Mouse (Mus musculus) limb, embryonic 14.5 days (tissue): ENCODE results near the gene Metrnl. TPM values are rescaled to one million over a fixed set of nuclear protein-coding genes. Genes with fewer than 3 reads are reported as not detected.

ENCODE experiments used
- ATAC-seq: fragments of 200-750 bp; cut with Nextera tagmentation; 2 replicates; pipeline ENCODE4 v1.8.0; 2017; ENCODE audit warnings: low read depth, moderate number of reproducible peaks, moderate TSS enrichment; ENCODE audit not compliant: low FRiP score
- DNase-seq: peaks from one replicate; pipeline ENCODE4 v3.0.0-alpha.2; 2015; ENCODE audit warnings: low spot score
- H3K27ac ChIP-seq: fragments of 300-500 bp; sonication (generic); replicated peaks from 2 replicates; pipeline ENCODE4 v1.5.1; 2014; ENCODE audit warnings: low read depth, mild to moderate bottlenecking, low read length, moderate library complexity, mixed read lengths
- H3K27me3 ChIP-seq: fragments of 300-500 bp; sonication (generic); 2 replicates; pipeline ENCODE4 v1.6.1; 2014; ENCODE audit warnings: low read length, mixed read lengths; ENCODE audit not compliant: control insufficient read depth, insufficient read depth
- H3K36me3 ChIP-seq: fragments of 300-500 bp; sonication (generic); 2 replicates; pipeline ENCODE4 v1.6.1; 2014; ENCODE audit warnings: mild to moderate bottlenecking, low read length, moderate library complexity, mixed read lengths; ENCODE audit not compliant: control insufficient read depth, insufficient read depth
- H3K4me1 ChIP-seq: fragments of 300-500 bp; sonication (generic); 2 replicates; pipeline ENCODE4 v1.6.1; 2014; ENCODE audit warnings: antibody characterized with exemption, low read length, mixed read lengths; ENCODE audit not compliant: control insufficient read depth, insufficient read depth
- H3K4me2 ChIP-seq: fragments of 300-500 bp; sonication (generic); replicated peaks from 2 replicates; pipeline ENCODE4 v1.6.1; 2014; ENCODE audit warnings: low read depth, mild to moderate bottlenecking, low read length, moderate library complexity; ENCODE audit not compliant: severe bottlenecking
- H3K4me3 ChIP-seq: fragments of 300-500 bp; sonication (generic); replicated peaks from 2 replicates; pipeline ENCODE4 v1.5.1; 2014; ENCODE audit warnings: low read length
- H3K9ac ChIP-seq: fragments of 300-500 bp; sonication (generic); 2 replicates; pipeline ENCODE4 v1.6.1; 2014; ENCODE audit warnings: mild to moderate bottlenecking, low read depth, low read length, moderate library complexity; ENCODE audit not compliant: severe bottlenecking
- H3K9me3 ChIP-seq: fragments of 300-500 bp; sonication (generic); 2 replicates; pipeline ENCODE4 v1.6.1; 2016; ENCODE audit warnings: low read length; ENCODE audit not compliant: control insufficient read depth
- POLR2A ChIP-seq: fragments of 200-500 bp; IDR thresholded peaks from 2 replicates; pipeline ENCODE4 v1.8.0; 2012; ENCODE audit warnings: inconsistent platforms, mild to moderate bottlenecking, moderate library complexity, borderline replicate concordance; ENCODE audit not compliant: insufficient read depth, insufficient read length; ENCODE audit errors: extremely low read depth
- WGBS: fragments of 180-500 bp; shearing (Covaris S2); extraction: QIAGEN DNeasy Blood & Tissue Kit; methylation state at CpG from one replicate; pipeline ENCODE4 v1.1.7; 2014; 5-methylcytosine and 5-hydroxymethylcytosine counted together
- polyA plus RNA-seq, 2 experiments: library from polyadenylated mRNA; depleted of rRNA in 1 of 2; stranded (reverse) in 1 of 2; unstranded in 1 of 2; fragments of >200 nt; fragmentation: Nextera tagmentation in 1 of 2; extraction: Ambion mirVana in 1 of 2; gene quantifications; 2 replicates each; pipeline versions ENCODE4 v1.2.1 to v1.2.3; 2012 to 2014

Metrnl gene
- polyA plus RNA-seq, 2 experiments: 33.0 to 47.9 TPM

DNA sequence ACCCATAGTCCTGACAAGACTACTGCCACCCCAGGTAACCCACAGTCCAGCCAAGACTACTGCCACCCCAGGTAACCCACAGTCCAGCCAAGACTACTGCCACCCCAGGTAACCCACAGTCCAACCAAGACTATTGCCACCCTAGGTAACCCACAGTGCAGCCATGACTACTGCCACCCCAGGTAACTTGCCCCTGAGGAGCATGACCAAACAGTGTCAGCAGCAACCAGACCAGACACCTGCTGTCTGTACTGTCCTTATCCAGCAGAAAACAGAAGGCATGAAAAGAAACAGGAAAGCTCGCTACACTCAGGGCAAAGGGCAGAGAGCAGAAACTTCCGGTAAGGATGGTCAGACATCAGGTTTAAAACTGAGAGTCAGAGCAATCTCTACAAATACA lies 40.2 kb upstream of the Metrnl start:
- H3K36me3 ChIP-seq: peaks cover 6% of the 10 kb centered on the region; the same call in 1 of the 2 replicates
- WGBS: 88% methylated on average over 2 of the region's 2 CpGs
- DNase-seq (no peak), ATAC-seq (no peak)
- TF ChIP-seq POLR2A: no peak
- no peak overlapping the region for H3K4me2 ChIP-seq
- H3K27ac ChIP-seq: no peak overlapping the region
- H3K4me3 ChIP-seq: no peak overlapping the region
- H3K27me3 ChIP-seq: no peaks in the 10 kb centered on the region
- H3K9me3 ChIP-seq: no peaks in the 10 kb centered on the region
- no peak overlapping the region for H3K9ac ChIP-seq
- no peaks in the 10 kb centered on the region for H3K4me1 ChIP-seq

DNA sequence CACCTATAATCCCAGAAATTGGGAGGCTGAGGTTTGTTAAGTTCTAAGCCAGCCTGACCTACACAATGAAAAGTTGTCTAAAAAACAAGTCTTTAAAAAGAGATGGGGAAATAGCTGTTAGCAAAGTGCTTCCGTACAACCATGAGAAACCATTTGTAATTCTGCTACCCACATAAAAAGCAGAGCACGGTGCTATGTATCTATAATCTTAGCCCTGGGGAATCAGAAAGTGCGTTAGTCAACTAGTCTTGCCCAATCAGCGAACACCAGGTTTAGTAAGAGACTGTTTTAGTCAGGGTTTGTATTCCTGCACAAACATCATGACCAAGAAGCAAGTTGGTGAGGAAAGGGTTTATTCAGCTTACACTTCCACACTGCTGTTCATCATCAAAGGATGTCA lies 33.8 kb upstream of the Metrnl start:
- Histone ChIP-seq H3K9ac (no peak overlapping the region), H3K9me3 (no peaks in the 10 kb centered on the region), H3K36me3 (peaks cover 9% of the 10 kb centered on the region; the same call in 1 of the 2 replicates), H3K27me3 (no peaks in the 10 kb centered on the region), H3K4me3 (no peak overlapping the region), H3K4me2 (no peak overlapping the region), H3K27ac (no peak overlapping the region), H3K4me1 (peaks cover 5% of the 10 kb centered on the region; the same call in 1 of the 2 replicates)
- ATAC-seq (no peak), DNase-seq (no peak)
- TF ChIP-seq POLR2A: no peak
- WGBS: 83% methylated on average over 4 of the region's 4 CpGs

DNA sequence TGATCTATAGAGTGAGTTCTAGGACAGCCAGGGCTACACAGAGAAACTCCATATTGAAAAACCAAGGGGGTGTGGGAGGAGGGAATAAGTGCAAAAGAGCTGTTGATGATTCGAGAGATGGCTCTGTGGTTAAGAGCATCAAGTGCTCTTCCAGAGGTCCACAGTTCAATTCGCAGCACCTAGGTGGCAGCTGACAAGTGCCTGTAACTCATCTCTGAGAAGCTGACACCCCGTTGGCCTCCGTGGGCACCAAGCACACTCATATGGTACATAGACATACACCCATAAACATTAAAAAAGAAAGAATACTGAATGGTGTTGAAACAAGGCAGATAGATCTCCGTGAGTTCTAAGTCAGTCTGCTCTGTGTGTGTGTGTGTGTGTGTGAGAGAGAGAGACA lies 32.6 kb upstream of the Metrnl start:
- Histone ChIP-seq H3K4me3 (no peak overlapping the region), H3K36me3 (peaks cover 9% of the 10 kb centered on the region; the same call in 1 of the 2 replicates), H3K9ac (no peak overlapping the region), H3K27ac (no peak overlapping the region), H3K27me3 (no peaks in the 10 kb centered on the region), H3K4me1 (peaks cover 8% of the 10 kb centered on the region; the same call in 1 of the 2 replicates), H3K9me3 (no peaks in the 10 kb centered on the region), H3K4me2 (no peak overlapping the region)
- ATAC-seq (no peak), DNase-seq (no peak)
- WGBS: 90% methylated on average over 5 of the region's 5 CpGs
- TF ChIP-seq POLR2A: no peak

DNA sequence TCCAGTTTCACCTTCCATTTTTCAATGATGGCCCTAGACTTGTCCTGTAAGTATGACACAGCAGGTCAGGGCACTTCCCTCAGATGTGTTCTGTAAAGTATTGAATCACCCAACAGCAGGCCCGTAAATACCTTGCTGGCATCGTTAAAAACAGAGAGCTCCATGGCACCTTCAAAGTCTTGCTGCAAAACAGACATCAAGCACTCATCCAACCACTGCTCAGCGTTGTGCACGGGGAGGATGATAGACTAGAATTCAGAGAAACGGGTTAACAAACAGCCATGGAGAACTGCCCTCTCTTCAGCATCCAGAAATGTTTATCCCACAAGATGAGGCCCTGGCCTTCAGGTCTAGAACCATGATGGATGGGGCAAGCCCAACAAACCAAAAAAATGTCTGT lies 30.4 kb upstream of the Metrnl start:
- no peak for DNase-seq
- Histone ChIP-seq H3K27me3 (no peaks in the 10 kb centered on the region), H3K4me2 (no peak overlapping the region), H3K4me1 (peaks cover 8% of the 10 kb centered on the region; the same call in 1 of the 2 replicates), H3K9ac (no peak overlapping the region), H3K9me3 (no peaks in the 10 kb centered on the region), H3K36me3 (peaks cover 3% of the 10 kb centered on the region; the same call in 1 of the 2 replicates), H3K27ac (no peak overlapping the region), H3K4me3 (no peak overlapping the region)
- no peak for TF ChIP-seq POLR2A
- WGBS: 72% methylated on average over 5 of the region's 5 CpGs
- no peak for ATAC-seq

DNA sequence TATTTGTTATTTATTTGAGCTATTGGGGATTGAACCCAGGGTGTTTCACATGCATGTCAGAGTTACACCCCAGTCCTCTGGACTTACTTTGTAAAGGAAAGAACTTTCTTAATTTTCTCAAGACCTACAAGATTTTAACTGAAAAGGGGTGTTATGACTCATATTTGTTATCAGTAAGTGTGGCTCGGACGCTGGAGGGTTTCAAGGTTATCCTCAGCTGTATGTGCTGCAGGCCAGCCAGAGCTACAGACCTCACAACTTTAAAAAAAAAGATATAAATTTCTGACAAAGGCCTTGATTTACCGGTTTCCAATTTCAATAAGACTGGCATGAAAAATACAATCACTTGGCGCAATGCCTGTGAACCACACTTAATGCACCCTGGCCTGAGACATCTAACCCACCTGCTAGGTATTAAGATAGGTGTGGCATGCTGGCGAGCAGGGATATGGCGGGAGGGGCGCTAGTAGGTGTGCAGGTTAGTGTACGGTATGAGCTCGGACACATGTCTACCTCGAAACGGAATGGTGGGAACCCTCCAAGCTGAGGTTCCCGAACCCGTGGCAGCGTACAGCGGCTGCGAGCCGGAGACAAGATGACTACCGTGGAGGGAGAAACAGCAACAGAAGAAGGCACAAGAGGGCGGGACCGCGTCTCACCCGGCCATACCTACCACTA lies 28.9 kb upstream of the Metrnl start:
- Histone ChIP-seq H3K4me2 (peak overlapping the region; percentile 84), H3K9me3 (no peaks in the 10 kb centered on the region), H3K4me3 (peak overlapping the region; percentile 67)

More for the DNA sequence above, 28.9 kb upstream of the Metrnl start:
- ATAC-seq (no peak), DNase-seq (peak; percentile 19)
- Histone ChIP-seq H3K27me3 (no peaks in the 10 kb centered on the region), H3K27ac (peak overlapping the region; percentile 94), H3K9ac (peak overlapping the region; percentile 75), H3K36me3 (peaks cover 3% of the 10 kb centered on the region; the same call in 1 of the 2 replicates), H3K4me1 (peaks cover 8% of the 10 kb centered on the region; the same call in 1 of the 2 replicates)
- 4% methylated on average over 22 of the region's 22 CpGs for WGBS
- no peak for TF ChIP-seq POLR2A
